Mouse (Mus musculus) kidney, adult 2 months (tissue): ENCODE measurements around the gene Vps13d.

Source experiments
- CTCF ChIP-seq: fragments of 200-500 bp; conservative IDR thresholded peaks from 2 replicates; pipeline ENCODE4 v1.5.1; 2011; ENCODE audit warnings: low read depth, mild to moderate bottlenecking, control low read depth, low read length, moderate library complexity, mixed read lengths; ENCODE audit not compliant: insufficient read depth, insufficient read length
- POLR2A ChIP-seq: fragments of 200-500 bp; IDR thresholded peaks from one replicate; pipeline ENCODE4 v1.6.1; 2011; ENCODE audit warnings: low read depth, low read length, control low read depth

DNA sequence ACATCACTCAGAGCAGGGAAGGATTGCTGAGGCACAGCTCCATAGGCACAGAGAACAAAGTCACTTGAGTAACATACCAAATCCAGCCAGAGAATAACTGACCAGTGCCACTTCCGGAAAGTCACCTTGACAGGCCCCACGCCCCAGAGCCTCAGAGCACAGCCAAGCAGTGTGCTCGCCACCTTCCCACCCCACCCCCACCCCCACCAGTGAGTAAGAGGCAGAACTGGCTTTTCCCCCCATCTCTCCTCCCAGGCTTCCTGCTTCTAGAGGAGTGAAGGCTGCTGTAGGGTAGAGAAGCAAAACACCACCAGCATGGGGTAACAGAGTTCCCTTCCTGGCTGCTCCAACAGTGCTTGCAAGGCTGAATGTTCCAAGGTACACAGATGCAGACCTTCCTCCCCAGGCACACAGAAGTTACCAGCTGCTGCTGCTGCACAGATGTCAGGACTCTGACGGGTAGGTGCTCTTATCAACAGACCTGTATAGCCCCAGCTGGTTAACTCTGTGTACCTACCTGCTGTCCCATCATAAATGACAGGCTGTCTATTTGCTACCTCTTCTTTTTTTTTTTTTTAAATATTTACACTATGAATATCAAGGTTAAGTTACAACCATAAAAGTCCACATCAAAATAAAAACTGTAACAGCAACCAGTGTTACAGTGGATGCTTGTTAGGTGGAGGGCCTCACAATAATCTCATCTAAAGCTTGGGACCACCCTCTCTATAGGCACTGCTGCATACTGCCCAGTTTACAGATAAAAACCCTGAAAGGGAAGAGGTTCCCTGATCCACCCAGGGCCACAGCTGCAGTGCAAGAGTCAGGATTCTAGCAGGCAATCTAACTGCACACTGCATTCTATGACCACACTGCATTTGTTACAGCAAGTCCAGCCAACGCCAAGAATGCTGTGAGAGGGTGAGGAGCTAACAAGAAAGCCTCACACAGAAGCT, 47.5 kb downstream of the Vps13d start:
- TF ChIP-seq CTCF (no peak), POLR2A (no peak)
